Mouse (Mus musculus) heart, postnatal 0 days (tissue): Measurements from ENCODE around the gene Esr1. TPM values are rescaled to one million over a fixed set of nuclear protein-coding genes. Genes with fewer than 3 reads are reported as not detected.

Experiments used
- ATAC-seq: fragments of 200-750 bp; cut with Nextera tagmentation; 2 replicates; pipeline ENCODE4 v1.8.0; 2017; ENCODE audit warnings: low read depth, moderate number of reproducible peaks, moderate library complexity; ENCODE audit not compliant: insufficient read depth
- DNase-seq: peaks from one replicate; pipeline ENCODE4 v3.0.0-alpha.2; 2016; ENCODE audit warnings: low spot score
- H3K27ac ChIP-seq: fragments of 300-500 bp; sonication (generic); 2 replicates; pipeline ENCODE4 v1.5.1; 2014; ENCODE audit warnings: low read depth, mild to moderate bottlenecking
- H3K27me3 ChIP-seq: fragments of 300-500 bp; sonication (generic); 2 replicates; pipeline ENCODE4 v1.6.1; 2014; ENCODE audit warnings: low read length, mixed read lengths; ENCODE audit not compliant: control insufficient read depth, insufficient read depth
- H3K36me3 ChIP-seq: fragments of 300-500 bp; sonication (generic); replicated peaks from 2 replicates; pipeline ENCODE4 v1.6.1; 2014; ENCODE audit warnings: low read length, mixed read lengths; ENCODE audit not compliant: control insufficient read depth, insufficient read depth
- H3K4me1 ChIP-seq: fragments of 300-500 bp; sonication (generic); 2 replicates; pipeline ENCODE4 v1.6.1; 2014; ENCODE audit warnings: antibody characterized with exemption; ENCODE audit not compliant: control insufficient read depth, insufficient read depth
- H3K4me2 ChIP-seq: fragments of 300-500 bp; sonication (generic); 2 replicates; pipeline ENCODE4 v1.6.1; 2014; ENCODE audit warnings: low read depth, mild to moderate bottlenecking, low read length, moderate library complexity
- H3K4me3 ChIP-seq: fragments of 300-500 bp; sonication (generic); 2 replicates; pipeline ENCODE4 v1.5.1; 2014; ENCODE audit warnings: low read depth, low read length
- H3K9ac ChIP-seq: fragments of 300-500 bp; sonication (generic); replicated peaks from 2 replicates; pipeline ENCODE4 v1.6.1; 2014; ENCODE audit warnings: low read depth, low read length, mixed read lengths
- H3K9me3 ChIP-seq: fragments of 300-500 bp; sonication (generic); replicated peaks from 2 replicates; pipeline ENCODE4 v1.6.1; 2016; ENCODE audit warnings: low read length; ENCODE audit not compliant: control insufficient read depth
- CTCF ChIP-seq: IDR thresholded peaks from 2 replicates; pipeline ENCODE4 v1.5.1; 2016; ENCODE audit warnings: antibody characterized with exemption, control low read depth, low read depth
- EP300 ChIP-seq: IDR thresholded peaks from 2 replicates; pipeline ENCODE4 v1.6.1; 2016; ENCODE audit warnings: antibody characterized with exemption, low read depth
- WGBS: fragments of 180-500 bp; shearing (Covaris S2); extraction: QIAGEN DNeasy Blood & Tissue Kit; methylation state at CpG from one replicate; pipeline ENCODE4 v1.1.7; 2014; 5-methylcytosine and 5-hydroxymethylcytosine counted together
- polyA plus RNA-seq: library from polyadenylated mRNA; unstranded; fragments of >200 nt; fragmentation: Nextera tagmentation; extraction: Ambion mirVana; gene quantifications from 2 replicates; pipeline ENCODE4 v1.2.1, GENCODE M21; 2015
- total RNA-seq: library from RNA; depleted of rRNA; stranded (reverse); fragments of >200 nt; gene quantifications from 2 replicates; pipeline ENCODE4 v1.2.3, GENCODE M21; 2014; ENCODE audit warnings: low replicate concordance

The Esr1 gene
- total and polyA plus RNA-seq, 2 experiments from 2014 or later: 0.14 to 0.50 TPM

DNA sequence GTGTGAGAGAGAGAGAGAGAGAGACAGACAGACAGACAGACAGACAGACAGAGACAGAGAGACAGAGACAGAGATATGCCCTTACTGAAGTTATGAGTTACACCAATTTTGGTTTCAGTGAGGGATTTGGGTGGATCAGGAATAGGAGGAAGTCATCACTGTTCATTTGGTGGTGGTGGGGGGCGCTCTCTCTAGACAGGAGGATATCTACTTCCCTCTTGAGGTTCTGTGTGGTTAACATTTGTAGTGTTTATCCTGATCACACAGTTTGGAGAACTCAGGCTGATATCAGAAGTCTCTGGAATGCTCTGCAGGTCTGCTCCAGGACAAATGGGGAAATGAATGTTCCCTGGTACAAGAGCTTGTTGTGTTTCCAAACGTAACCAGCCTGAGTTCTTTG is 312.2 kb downstream of the Esr1 start:
- 47% methylated on average over 2 of the region's 2 CpGs for WGBS
- no peaks in the 10 kb centered on the region for H3K36me3 ChIP-seq
- H3K9me3 ChIP-seq: no peaks in the 10 kb centered on the region
- ATAC-seq (no peak), DNase-seq (no peak)
- H3K4me2 ChIP-seq: no peak overlapping the region
- no peak overlapping the region for H3K4me3 ChIP-seq
- no peak overlapping the region for H3K9ac ChIP-seq
- no peak for TF ChIP-seq CTCF
- TF ChIP-seq EP300: no peak
- H3K27me3 ChIP-seq: no peaks in the 10 kb centered on the region
- no peaks in the 10 kb centered on the region for H3K4me1 ChIP-seq
- no peak overlapping the region for H3K27ac ChIP-seq

DNA sequence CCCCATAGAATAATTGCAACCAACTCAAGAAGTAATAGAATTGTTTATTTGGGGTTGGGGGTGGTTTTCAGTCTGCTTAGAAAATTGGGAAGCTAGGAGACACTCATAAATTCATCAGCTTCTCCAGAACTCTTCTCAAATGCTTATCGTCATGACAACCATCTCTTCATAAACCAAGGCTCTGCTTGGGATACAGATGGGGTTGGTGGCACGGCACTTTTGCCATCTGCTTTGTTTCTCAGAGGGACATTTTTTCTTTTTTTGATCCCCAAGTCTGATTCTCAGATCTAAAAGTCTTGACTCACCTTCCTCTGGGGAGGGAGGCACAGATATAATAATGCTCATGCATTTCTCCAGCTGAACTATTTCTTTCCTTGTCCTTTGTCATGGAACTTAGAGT is 313.0 kb downstream of the Esr1 start:
- no peak overlapping the region for H3K4me2 ChIP-seq

DNA sequence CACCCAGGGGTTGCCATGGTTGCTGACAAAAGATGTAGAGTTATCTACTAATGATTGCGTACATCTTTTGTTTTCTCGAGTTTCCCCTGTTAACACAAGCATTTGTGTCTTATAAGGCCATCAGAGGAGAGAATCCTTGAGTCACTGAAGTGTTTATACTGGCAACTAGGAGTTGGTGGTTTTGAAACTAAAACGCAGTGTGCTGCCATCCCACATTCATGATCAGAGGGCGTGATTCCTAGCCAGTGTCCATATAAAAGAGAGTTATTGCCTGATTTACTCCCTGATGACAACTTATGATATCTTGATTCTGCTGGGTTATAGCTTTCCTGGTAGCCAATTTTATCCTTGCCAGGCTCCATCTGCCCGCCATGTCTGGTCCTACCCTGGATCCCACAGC is 331.8 kb downstream of the Esr1 start:
- H3K27ac ChIP-seq: no peak overlapping the region
- H3K9me3 ChIP-seq: no peaks in the 10 kb centered on the region
- H3K4me2 ChIP-seq: no peak overlapping the region
- TF ChIP-seq CTCF (no peak), EP300 (no peak)
- H3K27me3 ChIP-seq: no peaks in the 10 kb centered on the region
- no peaks in the 10 kb centered on the region for H3K36me3 ChIP-seq
- DNase-seq (no peak), ATAC-seq (no peak)
- WGBS: 83% methylated on average over 5 of the region's 5 CpGs
- H3K4me1 ChIP-seq: no peaks in the 10 kb centered on the region
- no peak overlapping the region for H3K4me3 ChIP-seq
- H3K9ac ChIP-seq: no peak overlapping the region

More for the DNA sequence above, 313.0 kb downstream of the Esr1 start:
- no peaks in the 10 kb centered on the region for H3K9me3 ChIP-seq
- H3K9ac ChIP-seq: no peak overlapping the region
- H3K4me1 ChIP-seq: no peaks in the 10 kb centered on the region
- 77% methylated on average over 2 of the region's 2 CpGs for WGBS
- TF ChIP-seq EP300: no peak
- no peak for TF ChIP-seq CTCF
- no peak overlapping the region for H3K27ac ChIP-seq
- no peak overlapping the region for H3K4me3 ChIP-seq
- DNase-seq (no peak), ATAC-seq (no peak)
- H3K27me3 ChIP-seq: no peaks in the 10 kb centered on the region
- H3K36me3 ChIP-seq: no peaks in the 10 kb centered on the region

DNA sequence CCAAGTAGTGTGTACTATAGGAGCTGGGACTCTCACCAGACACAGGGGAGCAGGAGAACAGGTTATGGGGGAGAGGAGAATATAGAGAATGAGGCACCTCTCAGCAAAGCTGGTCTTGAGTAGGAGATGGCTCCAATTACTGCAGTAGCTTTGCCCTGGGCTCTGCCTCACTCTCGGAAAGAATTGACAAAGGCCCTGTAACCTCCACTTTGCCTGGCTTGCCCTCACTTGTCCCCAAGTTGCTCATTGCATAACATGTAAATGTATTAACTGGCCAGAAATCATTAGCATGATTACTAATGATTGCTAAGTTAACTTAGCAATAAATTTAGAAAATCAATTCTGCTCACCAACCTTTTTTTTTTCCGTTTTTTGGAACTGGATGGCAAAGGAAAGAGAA is 333.3 kb downstream of the Esr1 start:
- Histone ChIP-seq H3K27ac (no peak overlapping the region), H3K9me3 (no peaks in the 10 kb centered on the region), H3K4me2 (no peak overlapping the region), H3K4me3 (no peak overlapping the region), H3K27me3 (no peaks in the 10 kb centered on the region), H3K4me1 (no peaks in the 10 kb centered on the region), H3K36me3 (no peaks in the 10 kb centered on the region), H3K9ac (no peak overlapping the region)
- no peak for DNase-seq
- TF ChIP-seq CTCF (no peak), EP300 (no peak)
- WGBS: 65% methylated on average over 2 of the region's 2 CpGs
- no peak for ATAC-seq

DNA sequence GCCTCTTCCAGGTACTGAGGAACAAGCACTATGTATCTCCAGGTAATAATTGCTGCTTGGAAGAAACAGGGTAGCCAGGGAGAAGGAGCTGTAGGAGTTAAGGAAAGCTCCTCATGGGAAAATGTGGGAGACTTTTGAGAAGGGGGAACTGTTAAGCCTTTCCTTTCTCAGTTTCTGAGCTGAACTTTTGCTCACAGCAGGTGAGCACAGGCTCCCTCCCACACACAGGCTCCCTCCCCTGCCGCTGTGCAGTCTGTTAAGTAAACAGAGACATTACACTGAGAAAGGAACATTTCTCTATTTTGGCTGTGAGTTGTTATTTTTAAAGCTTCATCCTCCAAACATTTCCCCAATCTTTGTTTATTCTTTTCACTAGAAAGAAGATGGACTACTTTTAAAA is 354.4 kb downstream of the Esr1 start:
- Histone ChIP-seq H3K9ac (no peak overlapping the region), H3K27ac (no peak overlapping the region), H3K36me3 (no peaks in the 10 kb centered on the region), H3K4me2 (no peak overlapping the region), H3K4me1 (no peaks in the 10 kb centered on the region), H3K9me3 (no peaks in the 10 kb centered on the region), H3K27me3 (no peaks in the 10 kb centered on the region), H3K4me3 (no peak overlapping the region)
- TF ChIP-seq EP300: no peak
- TF ChIP-seq CTCF: no peak
- no peak for DNase-seq
- whole genome bisulfite sequencing: 20% methylated on average over 1 of the region's 1 CpGs
- ATAC-seq: no peak

DNA sequence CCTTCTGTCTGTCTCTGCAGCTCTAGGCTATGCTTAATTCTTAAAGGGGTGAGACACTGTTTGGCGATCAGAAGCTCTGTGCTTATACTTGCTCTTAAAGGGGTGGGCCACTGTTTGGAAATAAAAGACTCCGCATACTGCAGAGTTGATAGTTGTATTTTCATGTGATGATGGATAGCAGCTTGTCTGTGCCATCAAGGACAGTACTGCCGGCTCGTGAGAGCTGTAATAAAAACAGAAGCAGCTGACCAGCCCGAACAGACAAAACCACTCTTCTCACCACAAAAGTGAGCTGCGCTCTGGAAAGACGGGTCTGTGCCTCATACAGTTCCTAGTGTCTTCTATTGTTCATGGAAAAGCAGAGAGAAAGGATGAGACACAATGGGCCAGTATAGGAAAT is 359.8 kb downstream of the Esr1 start:
- H3K36me3 ChIP-seq: no peaks in the 10 kb centered on the region
- no peak overlapping the region for H3K4me2 ChIP-seq
- no peaks in the 10 kb centered on the region for H3K9me3 ChIP-seq
- no peaks in the 10 kb centered on the region for H3K27me3 ChIP-seq
- no peak overlapping the region for H3K4me3 ChIP-seq
- no peak overlapping the region for H3K27ac ChIP-seq
- 75% methylated on average over 7 of the region's 7 CpGs for WGBS
- TF ChIP-seq EP300 (no peak), CTCF (no peak)
- H3K4me1 ChIP-seq: no peaks in the 10 kb centered on the region
- DNase-seq: no peak
- H3K9ac ChIP-seq: no peak overlapping the region
- no peak for ATAC-seq
